Comparison of ENCODE assay signal across 8 mouse cellular contexts in the genomic region with DNA sequence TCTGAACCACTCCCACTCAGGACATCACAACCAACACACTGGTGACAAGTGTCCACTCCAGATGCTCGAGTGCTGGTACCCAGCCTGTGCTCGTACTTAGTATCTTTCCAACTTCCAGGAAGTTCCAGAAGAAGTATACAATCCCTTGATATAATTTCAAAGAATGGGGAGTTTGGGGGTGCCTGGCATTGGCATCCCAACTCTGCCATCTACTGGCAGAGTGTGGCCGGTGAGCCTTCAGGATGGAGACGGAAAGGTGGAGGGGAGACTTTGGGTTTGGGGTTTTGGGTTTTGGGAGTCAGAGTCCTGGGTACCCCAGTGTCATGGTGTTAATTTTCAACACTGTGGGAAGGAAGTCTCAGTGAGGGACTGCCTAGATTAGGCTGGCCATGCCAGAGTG. TPM values are rescaled to one million over a fixed set of nuclear protein-coding genes. Genes with fewer than 3 reads are reported as not detected.
DNase-seq lines count a peak whose midpoint lies in the region.

No protein-coding gene starts in this region.

- DNase-seq in cerebellum, postnatal 10 days, result peak; percentile 30 to 48
- no peak for DNase-seq in cerebellum, postnatal 4 days (ENCODE audit: low spot score in 2 of 2)
- DNase-seq in left cerebral cortex, postnatal 14 days (ENCODE audit: low spot score in 2 of 2), result peak; percentile 27 to 49
- DNase-seq in left cerebral cortex, adult 9 months (ENCODE audit: low spot score in 2 of 2), result no peak
- peak; percentile 72 to 73 for DNase-seq in B cell, adult 2 months
- DNase-seq in induced T-regulatory cell, adult 2 months (ENCODE audit: low read depth), result peak; percentile 63
- DNase-seq in frontal cortex, postnatal 10 days (ENCODE audit: low spot score in 2 of 2), result no peak
- DNase-seq in neural tube, embryonic 10.5 days (ENCODE audit: extremely low spot score, low spot score), result no peak

- intact Hi-C loops in left cerebral cortex, postnatal 14 days (cut with DNase I), result no loop called here

RNA-seq across cellular contexts. Expression of a gene that starts 10.6 kb away (rescaled TPM):
- 100 to 1,000 TPM; 112 to 195 TPM for total RNA-seq in left cerebral cortex, postnatal 14 days (2021)

RNA-seq across cellular contexts. Expression of a gene that starts 20.4 kb away (rescaled TPM):
- total RNA-seq in left cerebral cortex, postnatal 14 days (2021), result not detected

RNA-seq across cellular contexts. Expression of a gene that starts 23.9 kb away (rescaled TPM):
- not detected for total RNA-seq in left cerebral cortex, postnatal 14 days (2021)

RNA-seq across cellular contexts. Expression of a gene that starts 39.8 kb away (rescaled TPM):
- total RNA-seq in left cerebral cortex, postnatal 14 days (2021), result not detected

RNA-seq across cellular contexts. Expression of a gene that starts 42.7 kb away (rescaled TPM):
- not detected for total RNA-seq in left cerebral cortex, postnatal 14 days (2021)

Comparison
In these comparisons a context has a peak if more than half of its experiments do, and no peak if none do; other contexts are left out.
1. DNase-seq: peak in cerebellum, postnatal 10 days (2 of 2), left cerebral cortex, postnatal 14 days (2 of 2), B cell, adult 2 months (2 of 2) and induced T-regulatory cell, adult 2 months (single experiment); none in cerebellum, postnatal 4 days (0 of 2), left cerebral cortex, adult 9 months (0 of 2), frontal cortex, postnatal 10 days (0 of 2) and neural tube, embryonic 10.5 days (single experiment).